In the genomic region with DNA sequence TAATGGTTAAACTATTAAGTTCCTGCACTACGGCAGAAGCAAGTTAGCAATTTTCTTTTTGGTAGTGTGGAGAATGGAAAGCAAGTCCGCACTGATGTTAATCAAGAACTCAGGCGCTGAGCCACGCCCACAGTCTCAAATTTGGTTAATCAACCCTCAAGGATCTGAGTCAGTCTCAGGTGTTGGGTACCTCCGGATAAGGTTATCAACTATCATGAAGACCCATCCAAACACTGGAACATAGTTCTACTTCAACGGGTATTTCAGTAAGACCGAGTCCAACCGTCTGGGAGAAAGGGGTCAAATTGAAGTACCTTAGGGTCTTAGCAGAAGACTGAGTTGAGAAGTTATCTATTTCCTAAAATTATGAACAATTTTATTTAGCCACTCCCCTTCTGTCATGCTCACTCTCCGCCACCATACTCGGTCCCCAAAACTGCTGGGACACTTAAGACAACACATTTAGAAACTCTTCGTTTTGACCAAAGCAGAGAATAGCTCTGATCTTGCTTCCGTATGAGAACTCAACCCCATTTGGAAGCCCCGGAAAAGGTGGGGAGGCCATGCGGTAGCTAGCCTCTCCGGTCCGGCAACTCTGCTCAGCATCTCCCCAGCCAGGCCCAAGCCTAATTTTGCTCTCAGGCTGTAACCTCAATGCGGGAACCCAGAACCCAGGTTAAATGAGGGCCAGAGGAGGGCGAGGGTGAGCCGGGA, we compare ENCODE assay signal across 8 mouse cellular contexts. TPM values are rescaled to one million over a fixed set of nuclear protein-coding genes. Genes with fewer than 3 reads are reported as not detected.
DNase-seq lines count a peak whose midpoint lies in the region; ATAC-seq and TF ChIP-seq lines count a peak whose summit lies in the region.

No protein-coding gene starts in this region.

- no peaks in the 10 kb centered on the region for H3K36me3 ChIP-seq in spleen, adult 2 months (ENCODE audit: control insufficient read depth, insufficient read depth, low read length)
- peaks cover 14% of the 10 kb centered on the region for H3K36me3 ChIP-seq in embryonic facial prominence, embryonic 14.5 days (ENCODE audit: control insufficient read depth, insufficient read depth, low read length)
- H3K36me3 ChIP-seq in macrophage (ENCODE audit: inconsistent target), result peaks cover 13% of the 10 kb centered on the region; the same call in 1 of the 2 replicates

- peaks cover 32% of the 10 kb centered on the region; the same call in 1 of the 2 replicates for H3K79me2 ChIP-seq in macrophage (ENCODE audit: inconsistent target)

- peak overlapping the region; percentile 94 for H3K27ac ChIP-seq in spleen, adult 2 months (ENCODE audit: insufficient read depth, low read length)
- H3K27ac ChIP-seq in embryonic facial prominence, embryonic 14.5 days (replicated peaks; ENCODE audit: low read depth, low read length), result peak overlapping the region; percentile 86
- H3K27ac ChIP-seq in macrophage, result peak overlapping the region; percentile 64

- peak; percentile 64 for ATAC-seq in embryonic facial prominence, embryonic 14.5 days (ENCODE audit: low read depth)

- no peaks in the 10 kb centered on the region for H3K27me3 ChIP-seq in spleen, adult 2 months (ENCODE audit: control insufficient read depth, insufficient read depth, low read length)
- no peaks in the 10 kb centered on the region for H3K27me3 ChIP-seq in embryonic facial prominence, embryonic 14.5 days (replicated peaks; ENCODE audit: control insufficient read depth, insufficient read depth, low read length)

- no peak for TF ChIP-seq POLR2A in spleen, adult 2 months (IDR thresholded peaks at IDR 0.05; ENCODE audit: low read depth, low read length)

- H3K4me2 ChIP-seq in embryonic facial prominence, embryonic 14.5 days (ENCODE audit: low read depth, low read length), result peak overlapping the region; percentile 74

- no peak for DNase-seq in spleen, adult 2 months (ENCODE audit: low read depth in 1 of 2, low spot score in 2 of 2)
- no peak for DNase-seq in spleen, postnatal 14 days (ENCODE audit: low spot score in 2 of 2)
- DNase-seq in embryonic facial prominence, embryonic 14.5 days (ENCODE audit: low spot score), result no peak
- DNase-seq in kidney, adult 11 months, result peak; percentile 43
- DNase-seq in gastrocnemius, postnatal 4 days (ENCODE audit: low spot score in 2 of 2), result no peak
- DNase-seq in testis, postnatal 10 days (ENCODE audit: low spot score), result no peak
- no peak for DNase-seq in left cerebral cortex, adult 11 months (ENCODE audit: low spot score)

- H3K4me3 ChIP-seq in spleen, adult 2 months (ENCODE audit: extremely low read depth, insufficient read depth, insufficient read length), result peak overlapping the region; percentile 82
- peak overlapping the region; percentile 78 for H3K4me3 ChIP-seq in embryonic facial prominence, embryonic 14.5 days (ENCODE audit: low read depth, low read length)
- peak overlapping the region; percentile 86 for H3K4me3 ChIP-seq in macrophage (ENCODE audit: inconsistent target)

- no peaks in the 10 kb centered on the region for H3K9me3 ChIP-seq in embryonic facial prominence, embryonic 14.5 days (ENCODE audit: control insufficient read depth, low read length)

- peaks cover 3% of the 10 kb centered on the region; the same call in 1 of the 2 replicates for H3K4me1 ChIP-seq in spleen, adult 2 months (ENCODE audit: control insufficient read depth, insufficient read depth, insufficient read length)
- peaks cover 5% of the 10 kb centered on the region for H3K4me1 ChIP-seq in embryonic facial prominence, embryonic 14.5 days (ENCODE audit: control insufficient read depth, insufficient read depth, low read length)

- no peak for TF ChIP-seq CTCF in spleen, adult 2 months (IDR thresholded peaks at IDR 0.05; ENCODE audit: extremely low read depth, insufficient read depth, insufficient read length, insufficient replicate concordance)

- peak overlapping the region; percentile 82 for H3K9ac ChIP-seq in embryonic facial prominence, embryonic 14.5 days (ENCODE audit: low read depth, low read length)

- WGBS in spleen, adult 2 months, result 6% methylated on average over 19 of the region's 19 CpGs
- WGBS in embryonic facial prominence, embryonic 14.5 days, result 6% methylated on average over 19 of the region's 19 CpGs
- WGBS in macrophage (ENCODE audit: missing documents), result 7% methylated on average over 19 of the region's 19 CpGs

RNA-seq across cellular contexts. Expression of a gene that starts 9.2 kb away (rescaled TPM):
- polyA plus RNA-seq in spleen, adult 2 months (2012; rRNA removed), result 32.6 and 36.7 TPM in 2 replicates
- 24.0 and 26.2 TPM in 2 replicates for polyA plus RNA-seq in embryonic facial prominence, embryonic 14.5 days (2014; fragmentation: Nextera tagmentation; extraction: Ambion mirVana)
- total RNA-seq in macrophage (2018; cell fraction: chromatin; rRNA removed), result 10 to 100 TPM in 25 of 26 experiments, 1 to 10 TPM in 1; 8.7 to 65.3 (median 43.8) TPM
- 10 to 100 TPM; 11.8 to 22.8 (median 17.2) TPM for total RNA-seq in macrophage (2018; cell fraction: cytosol; rRNA removed)
- 10 to 100 TPM in 25 of 26 experiments, 1 to 10 TPM in 1; 7.9 to 65.0 (median 30.0) TPM for total RNA-seq in macrophage (2018; cell fraction: nucleus; rRNA removed)
- polyA plus RNA-seq in macrophage (2018), result 14.5 to 19.3 TPM (median 18.7 TPM) in 3 replicates
- total RNA-seq in gastrocnemius, postnatal 4 days (2021), result 10 to 100 TPM; 26.4 to 32.3 TPM

RNA-seq across cellular contexts. Expression of a gene that starts 23.3 kb away (rescaled TPM):
- polyA plus RNA-seq in spleen, adult 2 months (2012; rRNA removed), result 7.0 and 7.3 TPM in 2 replicates
- polyA plus RNA-seq in embryonic facial prominence, embryonic 14.5 days (2014; fragmentation: Nextera tagmentation; extraction: Ambion mirVana), result 76.0 and 77.4 TPM in 2 replicates
- total RNA-seq in macrophage (2018; cell fraction: chromatin; rRNA removed), result 10 to 100 TPM in 22 of 26 experiments, 1 to 10 TPM in 4; 5.3 to 78.0 (median 33.0) TPM
- 10 to 100 TPM; 29.0 to 52.5 (median 39.9) TPM for total RNA-seq in macrophage (2018; cell fraction: cytosol; rRNA removed)
- total RNA-seq in macrophage (2018; cell fraction: nucleus; rRNA removed), result 10 to 100 TPM; 15.7 to 75.5 (median 39.3) TPM
- 46.7 to 77.0 TPM (median 51.2 TPM) in 3 replicates for polyA plus RNA-seq in macrophage (2018)
- total RNA-seq in gastrocnemius, postnatal 4 days (2021), result 10 to 100 TPM; 72.7 to 74.6 TPM

RNA-seq across cellular contexts. Expression of a gene that starts 23.9 kb away (rescaled TPM):
- polyA plus RNA-seq in spleen, adult 2 months (2012; rRNA removed), result 7.1 and 7.4 TPM in 2 replicates
- polyA plus RNA-seq in embryonic facial prominence, embryonic 14.5 days (2014; fragmentation: Nextera tagmentation; extraction: Ambion mirVana), result 62.7 and 69.1 TPM in 2 replicates
- total RNA-seq in macrophage (2018; cell fraction: chromatin; rRNA removed), result 100 to 1,000 TPM in 12 of 26 experiments, 10 to 100 TPM in 14; 64.6 to 125 (median 96.0) TPM
- total RNA-seq in macrophage (2018; cell fraction: cytosol; rRNA removed), result 10 to 100 TPM; 36.8 to 55.2 (median 45.6) TPM
- 100 to 1,000 TPM in 2 of 26 experiments, 10 to 100 TPM in 24; 50.1 to 107 (median 73.8) TPM for total RNA-seq in macrophage (2018; cell fraction: nucleus; rRNA removed)
- 37.1 to 61.7 TPM (median 46.9 TPM) in 3 replicates for polyA plus RNA-seq in macrophage (2018)
- 10 to 100 TPM; 46.1 to 47.3 TPM for total RNA-seq in gastrocnemius, postnatal 4 days (2021)

RNA-seq across cellular contexts. Expression of a gene that starts 32.2 kb away (rescaled TPM):
- 305 and 309 TPM in 2 replicates for polyA plus RNA-seq in spleen, adult 2 months (2012; rRNA removed)
- polyA plus RNA-seq in embryonic facial prominence, embryonic 14.5 days (2014; fragmentation: Nextera tagmentation; extraction: Ambion mirVana), result 169 and 216 TPM in 2 replicates
- 100 to 1,000 TPM in 1 of 26 experiments, 10 to 100 TPM in 24, 1 to 10 TPM in 1; 8.2 to 112 (median 31.2) TPM for total RNA-seq in macrophage (2018; cell fraction: chromatin; rRNA removed)
- 100 to 1,000 TPM in 13 of 26 experiments, 10 to 100 TPM in 13; 45.0 to 294 (median 129) TPM for total RNA-seq in macrophage (2018; cell fraction: cytosol; rRNA removed)
- 100 to 1,000 TPM in 7 of 26 experiments, 10 to 100 TPM in 19; 14.1 to 140 (median 60.6) TPM for total RNA-seq in macrophage (2018; cell fraction: nucleus; rRNA removed)
- 74.9 to 122 TPM (median 80.3 TPM) in 3 replicates for polyA plus RNA-seq in macrophage (2018)
- total RNA-seq in gastrocnemius, postnatal 4 days (2021), result 10 to 100 TPM; 35.8 to 40.7 TPM

RNA-seq across cellular contexts. Expression of a gene that starts 32.2 kb away (rescaled TPM):
- 0.72 TPM in 1 of 2 replicates, not detected in the other for polyA plus RNA-seq in spleen, adult 2 months (2012; rRNA removed)
- polyA plus RNA-seq in embryonic facial prominence, embryonic 14.5 days (2014; fragmentation: Nextera tagmentation; extraction: Ambion mirVana), result not detected in 2 replicates
- total RNA-seq in macrophage (2018; cell fraction: chromatin; rRNA removed), result not detected
- not detected for total RNA-seq in macrophage (2018; cell fraction: cytosol; rRNA removed)
- total RNA-seq in macrophage (2018; cell fraction: nucleus; rRNA removed), result not detected
- polyA plus RNA-seq in macrophage (2018), result not detected in 3 replicates
- total RNA-seq in gastrocnemius, postnatal 4 days (2021), result not detected
